Mouse (Mus musculus) liver, embryonic 13.5 days (tissue): Measurements from ENCODE around the gene Wnt3a. TPM values are rescaled to one million over a fixed set of nuclear protein-coding genes. Genes with fewer than 3 reads are reported as not detected.
A peak's percentile ranks its signal among the peaks of the same experiment; 100 is the strongest.

ENCODE experiments used
- ATAC-seq: fragments of 200-750 bp; cut with Nextera tagmentation; 2 replicates; pipeline ENCODE4 v1.8.0; 2017; ENCODE audit warnings: low read depth, mild to moderate bottlenecking, moderate number of reproducible peaks, moderate library complexity
- DNase-seq: peaks from one replicate; pipeline ENCODE4 v3.0.0; 2022
- H3K27ac ChIP-seq: fragments of 300-500 bp; sonication (generic); 2 replicates; pipeline ENCODE4 v1.5.1; 2015; ENCODE audit warnings: moderate library complexity, mild to moderate bottlenecking, inconsistent platforms
- H3K27me3 ChIP-seq: fragments of 300-500 bp; sonication (generic); 2 replicates; pipeline ENCODE4 v1.6.1; 2015; ENCODE audit warnings: mild to moderate bottlenecking, inconsistent platforms
- H3K36me3 ChIP-seq: fragments of 300-500 bp; sonication (generic); 2 replicates; pipeline ENCODE4 v1.6.1; 2015; ENCODE audit warnings: mild to moderate bottlenecking, inconsistent platforms
- H3K4me1 ChIP-seq: fragments of 300-500 bp; sonication (generic); replicated peaks from 2 replicates; pipeline ENCODE4 v1.6.1; 2015; ENCODE audit warnings: inconsistent platforms
- H3K4me2 ChIP-seq: fragments of 300-500 bp; sonication (generic); 2 replicates; pipeline ENCODE4 v1.6.1; 2015; ENCODE audit warnings: inconsistent platforms, mild to moderate bottlenecking, moderate library complexity
- H3K4me3 ChIP-seq: fragments of 300-500 bp; sonication (generic); replicated peaks from 2 replicates; pipeline ENCODE4 v1.5.1; 2015; ENCODE audit warnings: mild to moderate bottlenecking, inconsistent platforms
- H3K9ac ChIP-seq: fragments of 300-500 bp; sonication (generic); 2 replicates; pipeline ENCODE4 v1.6.1; 2015; ENCODE audit warnings: mild to moderate bottlenecking, inconsistent platforms
- H3K9me3 ChIP-seq: fragments of 300-500 bp; sonication (generic); replicated peaks from 2 replicates; pipeline ENCODE4 v1.6.1; 2016; ENCODE audit warnings: inconsistent platforms
- WGBS: fragments of 180-500 bp; shearing (Covaris S2); methylation state at CpG from one replicate; pipeline ENCODE4 v1.1.7; 2015; ENCODE audit not compliant: insufficient replicate concordance; 5-methylcytosine and 5-hydroxymethylcytosine counted together
- polyA plus RNA-seq: library from polyadenylated mRNA; unstranded; fragments of >200 nt; fragmentation: Nextera tagmentation; extraction: Ambion mirVana; gene quantifications from 2 replicates; pipeline ENCODE4 v1.2.1, GENCODE M21; 2015

Gene Wnt3a
- polyA plus RNA-seq, 1 experiment from 2014 or later, result not detected

- H3K4me3 ChIP-seq, result no peak overlapping the region
- no peaks in the 10 kb centered on the region for H3K9me3 ChIP-seq
- peaks cover 98% of the 10 kb centered on the region for H3K27me3 ChIP-seq
- DNase-seq (no peak), ATAC-seq (no peak)
- 23% methylated on average over 14 of the region's 14 CpGs for WGBS
- no peak overlapping the region for H3K9ac ChIP-seq
- no peaks in the 10 kb centered on the region for H3K36me3 ChIP-seq
- no peak overlapping the region for H3K27ac ChIP-seq
- H3K4me2 ChIP-seq, result no peak overlapping the region
- no peaks in the 10 kb centered on the region for H3K4me1 ChIP-seq
These were observed 6.4 kb downstream of the Wnt3a start for GRCm38 (mm10) chr11:59284146-59284545.

GRCm38 (mm10) chr11:59282933-59283332 is 7.6 kb downstream of the Wnt3a start:
- DNase-seq, result no peak
- H3K27me3 ChIP-seq, result peaks cover 98% of the 10 kb centered on the region
- no peak overlapping the region for H3K9ac ChIP-seq
- no peak for ATAC-seq
- no peaks in the 10 kb centered on the region for H3K36me3 ChIP-seq
- H3K27ac ChIP-seq, result no peak overlapping the region
- no peak overlapping the region for H3K4me2 ChIP-seq
- H3K4me3 ChIP-seq, result no peak overlapping the region
- no peaks in the 10 kb centered on the region for H3K9me3 ChIP-seq
- H3K4me1 ChIP-seq, result no peaks in the 10 kb centered on the region
- 69% methylated on average over 10 of the region's 10 CpGs for WGBS

- Histone ChIP-seq H3K36me3 (no peaks in the 10 kb centered on the region), H3K4me1 (no peaks in the 10 kb centered on the region), H3K9me3 (no peaks in the 10 kb centered on the region), H3K27ac (no peak overlapping the region), H3K4me2 (no peak overlapping the region), H3K9ac (no peak overlapping the region), H3K4me3 (no peak overlapping the region), H3K27me3 (peaks cover 96% of the 10 kb centered on the region)
- 41% methylated on average over 5 of the region's 5 CpGs for WGBS
- no peak for DNase-seq
- ATAC-seq, result no peak
These were observed 8.4 kb downstream of the Wnt3a start for GRCm38 (mm10) chr11:59282111-59282510.

GRCm38 (mm10) chr11:59278047-59278446 is 12.5 kb downstream of the Wnt3a start:
- no peak overlapping the region for H3K9ac ChIP-seq
- WGBS, result 36% methylated on average over 4 of the region's 4 CpGs
- no peak overlapping the region for H3K4me2 ChIP-seq
- no peak overlapping the region for H3K4me3 ChIP-seq
- H3K36me3 ChIP-seq, result no peaks in the 10 kb centered on the region
- peaks cover 95% of the 10 kb centered on the region for H3K27me3 ChIP-seq
- H3K9me3 ChIP-seq, result no peaks in the 10 kb centered on the region
- DNase-seq (no peak), ATAC-seq (no peak)
- H3K27ac ChIP-seq, result no peak overlapping the region
- no peaks in the 10 kb centered on the region for H3K4me1 ChIP-seq

GRCm38 (mm10) chr11:59276877-59277276 is 13.7 kb downstream of the Wnt3a start:
- H3K27me3 ChIP-seq, result peaks cover 94% of the 10 kb centered on the region
- H3K4me1 ChIP-seq, result no peaks in the 10 kb centered on the region
- H3K36me3 ChIP-seq, result no peaks in the 10 kb centered on the region
- no peak overlapping the region for H3K27ac ChIP-seq
- H3K4me2 ChIP-seq, result no peak overlapping the region
- DNase-seq (no peak), ATAC-seq (no peak)
- WGBS, result 11% methylated on average over 2 of the region's 2 CpGs
- H3K9me3 ChIP-seq, result no peaks in the 10 kb centered on the region
- no peak overlapping the region for H3K9ac ChIP-seq
- no peak overlapping the region for H3K4me3 ChIP-seq

GRCm38 (mm10) chr11:59274184-59274583 is 16.4 kb downstream of the Wnt3a start:
- no peak for ATAC-seq
- no peaks in the 10 kb centered on the region for H3K36me3 ChIP-seq
- H3K9ac ChIP-seq, result no peak overlapping the region
- no peak overlapping the region for H3K4me3 ChIP-seq
- H3K9me3 ChIP-seq, result no peaks in the 10 kb centered on the region
- 56% methylated on average over 3 of the region's 3 CpGs for WGBS
- no peak overlapping the region for H3K27ac ChIP-seq
- peaks cover 90% of the 10 kb centered on the region for H3K27me3 ChIP-seq
- no peaks in the 10 kb centered on the region for H3K4me1 ChIP-seq
- no peak overlapping the region for H3K4me2 ChIP-seq
- DNase-seq, result no peak

GRCm38 (mm10) chr11:59266727-59267126 is 23.8 kb downstream of the Wnt3a start:
- Histone ChIP-seq H3K27ac (no peak overlapping the region), H3K4me2 (no peak overlapping the region), H3K4me3 (no peak overlapping the region), H3K4me1 (peaks cover 30% of the 10 kb centered on the region), H3K9me3 (peaks cover 8% of the 10 kb centered on the region; the same call in 1 of the 2 replicates), H3K36me3 (no peaks in the 10 kb centered on the region), H3K9ac (no peak overlapping the region), H3K27me3 (peaks cover 95% of the 10 kb centered on the region)
- ATAC-seq, result no peak
- no peak for DNase-seq
- WGBS, result 34% methylated on average over 6 of the region's 6 CpGs

GRCm38 (mm10) chr11:59265154-59265813 is 25.3 kb downstream of the Wnt3a start:
- Histone ChIP-seq H3K27me3 (peaks cover 85% of the 10 kb centered on the region), H3K36me3 (no peaks in the 10 kb centered on the region), H3K27ac (no peak overlapping the region), H3K4me2 (no peak overlapping the region), H3K4me1 (peaks cover 44% of the 10 kb centered on the region), H3K9me3 (peaks cover 8% of the 10 kb centered on the region; the same call in 1 of the 2 replicates), H3K4me3 (no peak overlapping the region), H3K9ac (no peak overlapping the region)
- ATAC-seq (no peak), DNase-seq (no peak)
- WGBS, result 64% methylated on average over 8 of the region's 8 CpGs

GRCm38 (mm10) chr11:59264593-59264992 is 26.0 kb downstream of the Wnt3a start:
- peak overlapping the region; percentile 59 for H3K4me3 ChIP-seq
- H3K4me2 ChIP-seq, result peak overlapping the region; percentile 82
- no peak for ATAC-seq
- peak overlapping the region; percentile 63; the same call in 1 of the 2 replicates for H3K9ac ChIP-seq
- no peaks in the 10 kb centered on the region for H3K36me3 ChIP-seq
- WGBS, result 7% methylated on average over 8 of the region's 8 CpGs
- H3K27ac ChIP-seq, result no peak overlapping the region
- peaks cover 81% of the 10 kb centered on the region for H3K27me3 ChIP-seq
- DNase-seq, result no peak
- H3K9me3 ChIP-seq, result peaks cover 8% of the 10 kb centered on the region; the same call in 1 of the 2 replicates
- peaks cover 51% of the 10 kb centered on the region for H3K4me1 ChIP-seq

- Histone ChIP-seq H3K9ac (peak overlapping the region; percentile 63), H3K36me3 (no peaks in the 10 kb centered on the region), H3K4me1 (peaks cover 55% of the 10 kb centered on the region), H3K4me3 (peak overlapping the region; percentile 59), H3K4me2 (peak overlapping the region; percentile 82), H3K27me3 (peaks cover 76% of the 10 kb centered on the region), H3K9me3 (peaks cover 8% of the 10 kb centered on the region; the same call in 1 of the 2 replicates), H3K27ac (no peak overlapping the region)
- DNase-seq (peak; percentile 19), ATAC-seq (no peak)
- WGBS, result 2% methylated on average over 56 of the region's 56 CpGs
These were observed 26.5 kb downstream of the Wnt3a start for GRCm38 (mm10) chr11:59263870-59264563.

GRCm38 (mm10) chr11:59262308-59262707 is 28.2 kb downstream of the Wnt3a start:
- peaks cover 75% of the 10 kb centered on the region for H3K27me3 ChIP-seq
- H3K27ac ChIP-seq, result peak overlapping the region; percentile 95
- DNase-seq (no peak), ATAC-seq (no peak)
- no peak overlapping the region for H3K4me3 ChIP-seq
- peak overlapping the region; percentile 77 for H3K4me2 ChIP-seq
- H3K9ac ChIP-seq, result no peak overlapping the region
- H3K36me3 ChIP-seq, result no peaks in the 10 kb centered on the region
- H3K4me1 ChIP-seq, result peaks cover 55% of the 10 kb centered on the region
- no peaks in the 10 kb centered on the region for H3K9me3 ChIP-seq
